Mouse (Mus musculus): ENCODE measurements around the gene Mroh2a.

Gene Mroh2a

GRCm38 (mm10) chr1:88226670-88227379 lies at the start of gene Mroh2a:
Gene Mroh2a, plus strand, starts transcription at chr1:88226986.
- DNase-seq, result peak; percentile 3

- DNase-seq, result no peak
Observed at GRCm38 (mm10) chr1:88179657-88180056, 47.1 kb upstream of the Mroh2a start.

- DNase-seq, result no peak
Observed at GRCm38 (mm10) chr1:88186325-88186935, 40.4 kb upstream of the Mroh2a start.

GRCm38 (mm10) chr1:88192136-88192535 lies 34.6 kb upstream of the Mroh2a start:
- DNase-seq, result no peak

- no peak for DNase-seq
Observed at GRCm38 (mm10) chr1:88195687-88196086, 31.1 kb upstream of the Mroh2a start.

GRCm38 (mm10) chr1:88197443-88197842 lies 29.3 kb upstream of the Mroh2a start:
- no peak for DNase-seq

- no peak for DNase-seq
Observed at GRCm38 (mm10) chr1:88199996-88200395, 26.8 kb upstream of the Mroh2a start.

- no peak for DNase-seq
Observed at GRCm38 (mm10) chr1:88200456-88200855, 26.3 kb upstream of the Mroh2a start, which contains the start of gene Ugt1a2. Gene Ugt1a2, plus strand, starts transcription at chr1:88200601.

- peak; percentile 88 for DNase-seq
Observed at GRCm38 (mm10) chr1:88205294-88205922, 21.4 kb upstream of the Mroh2a start, which contains the start of gene Dnajb3. Gene Dnajb3, minus strand, starts transcription at chr1:88205782.

- DNase-seq, result no peak
Observed at GRCm38 (mm10) chr1:88206843-88207479, 19.8 kb upstream of the Mroh2a start.

- no peak for DNase-seq
Observed at GRCm38 (mm10) chr1:88211812-88212211, 15.0 kb upstream of the Mroh2a start, which contains the start of gene Ugt1a1. Gene Ugt1a1, plus strand, starts transcription at chr1:88211959.

GRCm38 (mm10) chr1:88212341-88213045 lies 14.3 kb upstream of the Mroh2a start:
- no peak for DNase-seq

GRCm38 (mm10) chr1:88213061-88213460 lies 13.7 kb upstream of the Mroh2a start:
- DNase-seq, result no peak

- DNase-seq, result no peak
Observed at GRCm38 (mm10) chr1:88213766-88214461, 12.9 kb upstream of the Mroh2a start.

GRCm38 (mm10) chr1:88214462-88214952 lies 12.3 kb upstream of the Mroh2a start:
- no peak for DNase-seq

- no peak for DNase-seq
Observed at GRCm38 (mm10) chr1:88215466-88216380, 11.1 kb upstream of the Mroh2a start.

- no peak for DNase-seq
Observed at GRCm38 (mm10) chr1:88216551-88216950, 10.2 kb upstream of the Mroh2a start.

- peak; percentile 19 for DNase-seq
Observed at GRCm38 (mm10) chr1:88217144-88217543, 9.6 kb upstream of the Mroh2a start.

GRCm38 (mm10) chr1:88217576-88217975 lies 9.2 kb upstream of the Mroh2a start:
- DNase-seq, result no peak

GRCm38 (mm10) chr1:88218051-88218450 lies 8.7 kb upstream of the Mroh2a start:
- peak; percentile 16 for DNase-seq

- DNase-seq, result no peak
Observed at GRCm38 (mm10) chr1:88218591-88218990, 8.2 kb upstream of the Mroh2a start.

Data from thymus, postnatal 14 days (tissue).